Mouse (Mus musculus): ENCODE measurements around the gene Mymk. TPM values are rescaled to one million over a fixed set of nuclear protein-coding genes. Genes with fewer than 3 reads are reported as not detected.
A peak's percentile ranks its signal among the peaks of the same experiment; 100 is the strongest.

Mymk gene
- polyA plus RNA-seq, 1 experiment: not detected

- TF ChIP-seq CTCF (IDR thresholded peaks at IDR 0.05; ENCODE audit: insufficient read depth, low read depth, low read length): no peak
- TF ChIP-seq POLR2A (IDR thresholded peaks at IDR 0.05; ENCODE audit: insufficient read depth, low read depth, low read length): no peak
- no peak overlapping the region for H3K27ac ChIP-seq (ENCODE audit: insufficient read depth, low read depth, low read length)
- WGBS: 84% methylated on average over 4 of the region's 4 CpGs
- no peak overlapping the region for H3K4me3 ChIP-seq (ENCODE audit: insufficient read depth, low read depth, low read length)
- peaks cover 22% of the 10 kb centered on the region for H3K4me1 ChIP-seq (ENCODE audit: control insufficient read depth, insufficient read depth, low read length)
Measured at GRCm38 (mm10) chr2:27073407-27073806, 1.4 kb upstream of the Mymk start.

- Histone ChIP-seq H3K27ac (ENCODE audit: insufficient read depth, low read depth, low read length) (peak overlapping the region; percentile 52; the same call in 1 of the 2 replicates), H3K4me3 (ENCODE audit: insufficient read depth, low read depth, low read length) (no peak overlapping the region), H3K4me1 (ENCODE audit: control insufficient read depth, insufficient read depth, low read length) (peaks cover 19% of the 10 kb centered on the region)
- TF ChIP-seq CTCF (IDR thresholded peaks at IDR 0.05; ENCODE audit: insufficient read depth, low read depth, low read length) (no peak), POLR2A (IDR thresholded peaks at IDR 0.05; ENCODE audit: insufficient read depth, low read depth, low read length) (no peak)
- 5% methylated on average over 4 of the region's 4 CpGs for WGBS
Measured at GRCm38 (mm10) chr2:27071137-27071536, 842 bp downstream of the Mymk start.

- WGBS: 59% methylated on average over 2 of the region's 2 CpGs
- TF ChIP-seq CTCF (IDR thresholded peaks at IDR 0.05; ENCODE audit: insufficient read depth, low read depth, low read length) (no peak), POLR2A (IDR thresholded peaks at IDR 0.05; ENCODE audit: insufficient read depth, low read depth, low read length) (no peak)
- H3K27ac ChIP-seq (ENCODE audit: insufficient read depth, low read depth, low read length): no peak overlapping the region
Measured at GRCm38 (mm10) chr2:27070247-27070813, 1.6 kb downstream of the Mymk start.

GRCm38 (mm10) chr2:27069646-27070045 is 2.3 kb downstream of the Mymk start:
- peaks cover 19% of the 10 kb centered on the region for H3K4me1 ChIP-seq (ENCODE audit: control insufficient read depth, insufficient read depth, low read length)
- WGBS: 73% methylated on average over 3 of the region's 3 CpGs
- TF ChIP-seq POLR2A (IDR thresholded peaks at IDR 0.05; ENCODE audit: insufficient read depth, low read depth, low read length) (no peak), CTCF (IDR thresholded peaks at IDR 0.05; ENCODE audit: insufficient read depth, low read depth, low read length) (no peak)
- no peak overlapping the region for H3K27ac ChIP-seq (ENCODE audit: insufficient read depth, low read depth, low read length)
- no peak overlapping the region for H3K4me3 ChIP-seq (ENCODE audit: insufficient read depth, low read depth, low read length)

More at GRCm38 (mm10) chr2:27070247-27070813, 1.6 kb downstream of the Mymk start:
- H3K4me3 ChIP-seq (ENCODE audit: insufficient read depth, low read depth, low read length): no peak overlapping the region
- H3K4me1 ChIP-seq (ENCODE audit: control insufficient read depth, insufficient read depth, low read length): peaks cover 19% of the 10 kb centered on the region

GRCm38 (mm10) chr2:27067996-27068395 is 4.0 kb downstream of the Mymk start:
- H3K4me3 ChIP-seq (ENCODE audit: insufficient read depth, low read depth, low read length): no peak overlapping the region
- no peak overlapping the region for H3K27ac ChIP-seq (ENCODE audit: insufficient read depth, low read depth, low read length)
- H3K4me1 ChIP-seq (ENCODE audit: control insufficient read depth, insufficient read depth, low read length): peaks cover 19% of the 10 kb centered on the region
- TF ChIP-seq POLR2A (IDR thresholded peaks at IDR 0.05; ENCODE audit: insufficient read depth, low read depth, low read length): no peak
- TF ChIP-seq CTCF (IDR thresholded peaks at IDR 0.05; ENCODE audit: insufficient read depth, low read depth, low read length): no peak
- 39% methylated on average over 2 of the region's 2 CpGs for WGBS

- TF ChIP-seq POLR2A (IDR thresholded peaks at IDR 0.05; ENCODE audit: insufficient read depth, low read depth, low read length): no peak
- TF ChIP-seq CTCF (IDR thresholded peaks at IDR 0.05; ENCODE audit: insufficient read depth, low read depth, low read length): no peak
- WGBS: 96% methylated on average over 2 of the region's 2 CpGs
Measured at GRCm38 (mm10) chr2:27067124-27067523, 4.9 kb downstream of the Mymk start.

GRCm38 (mm10) chr2:27059187-27059586 is 12.8 kb downstream of the Mymk start:
- WGBS: 82% methylated on average over 9 of the region's 9 CpGs
- Histone ChIP-seq H3K4me1 (ENCODE audit: control insufficient read depth, insufficient read depth, low read length) (peaks cover 3% of the 10 kb centered on the region), H3K27ac (ENCODE audit: insufficient read depth, low read depth, low read length) (no peak overlapping the region), H3K4me3 (ENCODE audit: insufficient read depth, low read depth, low read length) (no peak overlapping the region)
- TF ChIP-seq POLR2A (IDR thresholded peaks at IDR 0.05; ENCODE audit: insufficient read depth, low read depth, low read length) (no peak), CTCF (IDR thresholded peaks at IDR 0.05; ENCODE audit: insufficient read depth, low read depth, low read length) (no peak)

More at GRCm38 (mm10) chr2:27067124-27067523, 4.9 kb downstream of the Mymk start:
- H3K4me3 ChIP-seq (ENCODE audit: insufficient read depth, low read depth, low read length): no peak overlapping the region
- H3K4me1 ChIP-seq (ENCODE audit: control insufficient read depth, insufficient read depth, low read length): peaks cover 19% of the 10 kb centered on the region
- H3K27ac ChIP-seq (ENCODE audit: insufficient read depth, low read depth, low read length): no peak overlapping the region

GRCm38 (mm10) chr2:27058751-27059150 is 13.2 kb downstream of the Mymk start:
- Histone ChIP-seq H3K4me1 (ENCODE audit: control insufficient read depth, insufficient read depth, low read length) (peaks cover 3% of the 10 kb centered on the region), H3K27ac (ENCODE audit: insufficient read depth, low read depth, low read length) (no peak overlapping the region), H3K4me3 (ENCODE audit: insufficient read depth, low read depth, low read length) (no peak overlapping the region)
- TF ChIP-seq POLR2A (IDR thresholded peaks at IDR 0.05; ENCODE audit: insufficient read depth, low read depth, low read length): no peak
- TF ChIP-seq CTCF (IDR thresholded peaks at IDR 0.05; ENCODE audit: insufficient read depth, low read depth, low read length): no peak
- WGBS: 55% methylated on average over 12 of the region's 12 CpGs

- H3K27ac ChIP-seq (ENCODE audit: insufficient read depth, low read depth, low read length): no peak overlapping the region
- no peak overlapping the region for H3K4me3 ChIP-seq (ENCODE audit: insufficient read depth, low read depth, low read length)
- WGBS: 72% methylated on average over 4 of the region's 4 CpGs
Measured at GRCm38 (mm10) chr2:27058251-27058650, 13.7 kb downstream of the Mymk start.

More at GRCm38 (mm10) chr2:27058251-27058650, 13.7 kb downstream of the Mymk start:
- peaks cover 3% of the 10 kb centered on the region for H3K4me1 ChIP-seq (ENCODE audit: control insufficient read depth, insufficient read depth, low read length)
- no peak for TF ChIP-seq POLR2A (IDR thresholded peaks at IDR 0.05; ENCODE audit: insufficient read depth, low read depth, low read length)
- no peak for TF ChIP-seq CTCF (IDR thresholded peaks at IDR 0.05; ENCODE audit: insufficient read depth, low read depth, low read length)
